Mouse (Mus musculus): ENCODE measurements around the gene Kl. TPM values are rescaled to one million over a fixed set of nuclear protein-coding genes. Genes with fewer than 3 reads are reported as not detected.

Gene Kl
- total and polyA plus RNA-seq, 3 experiments: 0.09 to 0.35 TPM; not detected in 1

DNA sequence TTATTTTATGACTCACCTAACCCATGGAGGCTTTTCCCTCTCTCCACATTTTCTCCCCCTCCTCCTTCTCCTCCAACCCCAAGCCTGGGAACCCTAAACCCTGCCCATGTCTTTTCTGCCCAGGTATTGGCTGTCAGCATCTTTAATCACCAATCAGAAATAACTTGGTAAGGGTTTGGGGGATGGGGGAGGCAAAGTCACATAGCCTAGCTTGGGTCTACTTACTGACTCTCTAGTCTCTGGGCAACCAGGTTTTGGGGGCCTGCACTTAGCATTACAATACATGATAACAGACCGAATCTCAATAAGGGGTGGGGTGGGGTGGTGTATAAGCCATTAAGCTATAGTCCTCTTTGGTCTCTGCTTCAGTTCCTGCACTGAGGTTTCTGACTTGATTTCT lies 10.3 kb downstream of the Kl start:
- DNase-seq: no peak

DNA sequence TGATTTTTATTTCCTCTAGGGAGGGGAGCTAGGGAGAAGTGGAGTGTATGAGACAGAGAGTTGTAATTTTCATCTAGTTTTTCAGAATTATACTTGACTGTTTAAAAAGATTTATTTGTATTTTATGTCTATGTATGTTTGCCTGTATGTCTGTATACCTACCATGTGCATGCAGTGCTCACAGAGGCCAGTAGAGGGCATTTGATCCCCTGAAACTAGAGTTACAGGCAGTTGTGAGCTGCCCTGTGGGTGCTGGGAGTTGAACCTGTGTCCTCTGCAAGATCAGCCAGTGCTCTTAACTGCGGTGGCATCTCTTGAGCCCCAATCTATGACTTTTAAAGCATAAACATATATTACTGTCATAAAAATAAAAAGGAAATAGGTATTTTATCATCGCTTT lies 15.5 kb downstream of the Kl start:
- DNase-seq: no peak

DNA sequence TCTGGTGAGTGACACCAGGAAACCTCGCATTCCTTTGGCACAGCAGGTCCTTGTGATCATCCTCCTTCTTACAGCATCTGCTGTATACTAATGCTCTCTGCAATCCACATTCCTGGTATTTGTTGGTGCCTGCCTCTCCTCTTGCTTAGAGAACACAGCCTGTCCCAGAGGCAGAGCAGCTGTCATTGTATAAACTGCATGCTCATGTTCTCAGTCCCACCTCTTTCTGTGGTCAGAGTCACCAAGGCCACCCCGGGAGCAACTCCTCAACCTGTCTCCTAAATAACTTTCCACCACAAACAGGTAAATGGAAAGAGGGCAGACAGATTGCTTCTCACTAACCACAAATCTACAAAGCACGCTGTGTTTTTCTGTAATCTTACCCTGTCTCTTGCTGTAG lies 18.1 kb downstream of the Kl start:
- DNase-seq: no peak

DNA sequence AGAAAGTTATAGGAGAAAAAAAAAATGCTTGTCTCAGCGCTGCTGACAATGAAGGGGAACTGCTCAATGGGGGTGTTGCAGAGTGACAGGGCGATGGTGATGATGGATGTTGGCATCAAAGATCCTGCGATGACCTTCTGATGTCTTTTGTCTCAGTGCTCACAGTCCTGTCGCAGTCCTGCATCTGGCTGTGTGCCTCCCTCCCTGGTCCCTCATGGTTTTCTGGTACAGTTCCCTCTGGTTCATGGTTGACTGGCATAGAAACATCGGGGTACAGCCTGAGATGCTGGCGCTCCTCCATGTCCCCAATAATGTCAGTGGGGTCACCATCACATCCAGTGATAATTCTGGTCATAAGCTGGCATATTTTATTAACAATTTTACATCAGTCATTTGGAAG lies 18.7 kb downstream of the Kl start:
- no peak for DNase-seq

DNA sequence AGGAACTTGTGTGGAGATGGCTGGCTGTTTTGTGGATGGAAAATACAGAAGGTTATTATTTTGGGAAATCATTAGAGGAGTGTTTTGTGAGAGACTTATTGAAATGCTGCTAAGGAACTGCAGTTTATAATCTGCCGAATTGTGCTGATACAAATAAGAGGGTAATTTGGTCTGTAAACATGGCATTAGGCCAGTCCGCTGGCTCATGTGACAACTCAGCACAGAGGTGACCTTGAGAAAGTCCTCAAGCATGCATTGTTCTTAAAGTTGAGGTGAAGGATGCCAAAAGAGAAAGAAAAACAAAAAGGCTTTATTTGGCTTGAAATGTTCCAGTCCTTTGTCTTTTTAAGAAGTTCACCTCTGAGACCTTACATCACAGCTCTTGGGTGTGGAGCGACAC lies 21.8 kb downstream of the Kl start:
- peak; percentile 14 for DNase-seq

DNA sequence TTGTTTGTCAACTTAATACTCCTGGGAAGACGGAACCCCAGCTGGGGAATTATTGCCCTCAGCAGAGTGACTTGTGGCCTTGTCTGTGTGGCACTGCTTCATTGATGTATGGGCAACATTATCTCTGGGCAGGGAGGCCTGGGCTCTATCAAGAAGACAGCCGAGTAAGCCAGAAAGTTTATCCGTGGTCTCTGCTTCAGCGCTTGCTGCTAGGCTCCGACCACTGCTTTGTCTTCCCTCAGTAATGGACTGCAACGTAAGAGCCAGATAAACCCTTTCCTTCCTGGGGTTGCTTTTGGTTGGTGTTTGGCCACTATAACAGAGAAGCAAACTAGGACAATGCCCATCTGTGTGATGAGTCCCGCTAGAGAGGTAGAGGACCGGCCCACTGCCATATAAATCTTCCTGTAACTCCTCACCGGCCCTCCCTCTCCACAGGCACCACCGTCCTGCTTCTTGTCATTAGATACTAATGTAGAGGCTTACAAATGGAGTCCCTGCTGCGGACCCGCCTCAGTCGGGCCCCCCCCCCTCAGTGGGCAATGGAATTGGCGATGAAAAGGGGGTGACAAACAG lies 25.1 kb downstream of the Kl start:
- DNase-seq: no peak

DNA sequence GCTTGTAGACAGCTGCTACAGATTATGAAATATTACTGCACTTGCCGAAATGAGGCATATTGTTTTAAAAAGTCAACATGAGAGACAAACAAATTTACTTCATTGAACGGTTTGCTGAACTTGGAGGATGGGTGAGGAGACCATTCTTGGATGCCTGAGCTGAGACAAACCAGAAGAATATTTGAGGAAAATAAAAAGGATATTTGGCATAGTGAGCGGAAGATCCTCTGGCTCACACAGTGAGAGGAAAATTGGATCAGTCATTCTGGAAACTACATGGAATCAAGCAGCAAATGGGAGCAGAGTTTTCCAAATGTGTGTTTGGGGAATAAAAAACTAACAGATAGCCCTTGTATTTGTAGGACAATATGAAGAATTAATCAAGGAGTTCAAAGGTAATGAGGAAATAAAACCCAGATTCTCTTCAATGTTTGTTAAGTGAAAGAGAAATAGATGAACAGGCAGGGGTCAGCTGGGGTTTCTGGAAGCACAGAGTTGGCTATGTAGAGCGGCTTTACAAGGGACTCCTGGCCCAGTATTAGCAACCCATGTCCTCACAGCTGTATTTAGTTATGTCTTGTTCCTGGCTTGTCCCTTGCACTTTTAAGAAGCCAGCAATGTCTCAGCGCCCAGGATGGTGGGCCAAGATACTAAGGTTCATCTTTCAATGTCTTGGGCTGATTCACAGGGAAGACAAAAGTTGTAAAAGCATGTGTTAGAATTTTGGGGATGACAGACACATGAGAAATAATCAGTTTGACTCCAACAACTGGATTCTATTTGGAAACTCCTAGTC lies 27.1 kb downstream of the Kl start:
- DNase-seq: no peak

DNA sequence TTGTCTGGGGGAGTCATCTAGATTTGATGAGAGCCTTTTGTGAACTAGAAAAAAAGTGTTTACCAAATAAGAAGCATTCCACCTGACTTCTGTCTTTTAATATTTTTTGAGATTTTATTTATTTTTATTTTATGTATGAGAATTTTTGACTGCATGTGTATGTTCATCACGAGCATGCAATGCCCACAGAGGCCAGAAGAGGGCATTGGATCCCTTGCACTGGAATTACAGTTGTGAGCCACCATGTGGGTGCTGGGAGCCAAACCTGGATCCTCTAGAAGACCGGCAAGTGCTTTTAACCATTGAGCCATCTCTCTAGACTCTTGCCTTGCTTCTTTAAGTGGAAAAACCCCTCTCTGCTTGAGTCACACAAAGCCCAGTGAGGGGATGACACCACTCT lies 29.7 kb downstream of the Kl start:
- DNase-seq: no peak

DNA sequence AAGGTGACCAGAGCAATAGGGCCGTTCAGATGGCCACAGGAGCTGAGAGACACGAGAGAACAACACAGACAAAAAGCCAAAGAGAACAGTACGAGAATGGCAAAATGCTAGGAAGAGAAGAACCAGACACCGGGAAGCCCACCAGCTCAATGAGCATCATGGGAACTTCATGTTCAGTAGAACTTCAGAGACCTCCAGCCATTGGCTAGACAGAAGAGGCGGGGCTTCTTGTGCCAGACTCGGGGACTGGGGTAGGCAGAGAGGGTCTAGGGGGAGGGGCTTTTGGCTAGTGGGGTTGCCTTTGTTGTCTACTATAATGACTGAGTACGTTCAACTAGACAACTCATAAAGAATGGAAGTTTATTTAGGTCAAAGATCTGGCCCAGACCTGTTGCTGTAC lies 41.7 kb downstream of the Kl start:
- DNase-seq: no peak

DNA sequence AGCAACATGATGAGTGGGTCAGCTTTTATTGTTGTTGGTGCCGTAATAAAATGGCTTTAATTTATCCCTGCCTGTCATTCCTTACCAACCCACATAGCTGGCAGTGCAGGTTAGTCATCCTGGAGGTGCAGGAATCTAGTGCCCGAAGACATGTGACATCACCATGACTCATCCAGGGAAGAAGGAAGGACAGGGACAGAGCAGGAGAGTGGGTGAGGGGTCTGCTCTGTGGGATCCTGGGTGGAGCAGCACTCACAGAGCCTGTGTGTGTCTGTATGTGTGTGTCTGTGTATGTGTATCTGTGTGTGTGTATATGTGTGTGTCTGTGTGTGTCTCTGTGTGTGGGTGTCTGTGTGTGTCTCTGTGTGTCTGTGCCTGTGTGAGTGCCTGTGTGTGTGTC lies 44.2 kb downstream of the Kl start:
- DNase-seq: peak; percentile 59

DNA sequence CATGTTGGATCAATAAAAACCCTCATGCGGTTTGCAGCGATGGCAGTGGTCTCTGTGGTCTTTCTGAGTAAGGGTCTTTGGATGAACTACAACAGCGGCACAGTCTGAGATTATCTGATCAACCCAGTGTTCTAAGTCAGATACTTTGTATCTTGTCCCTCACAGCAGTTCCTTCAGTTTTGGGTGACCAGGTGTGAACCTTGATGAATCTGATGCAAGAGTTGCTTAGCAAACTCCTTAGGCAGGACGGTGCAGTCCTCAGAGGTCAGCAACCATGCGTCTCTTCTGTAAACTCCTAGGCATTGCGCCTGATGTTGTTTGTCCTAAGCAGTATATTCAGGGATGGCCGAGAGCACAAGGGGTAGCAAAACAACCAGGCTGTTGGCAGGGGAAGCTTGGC lies 48.7 kb downstream of the Kl start:
- DNase-seq: no peak

DNA sequence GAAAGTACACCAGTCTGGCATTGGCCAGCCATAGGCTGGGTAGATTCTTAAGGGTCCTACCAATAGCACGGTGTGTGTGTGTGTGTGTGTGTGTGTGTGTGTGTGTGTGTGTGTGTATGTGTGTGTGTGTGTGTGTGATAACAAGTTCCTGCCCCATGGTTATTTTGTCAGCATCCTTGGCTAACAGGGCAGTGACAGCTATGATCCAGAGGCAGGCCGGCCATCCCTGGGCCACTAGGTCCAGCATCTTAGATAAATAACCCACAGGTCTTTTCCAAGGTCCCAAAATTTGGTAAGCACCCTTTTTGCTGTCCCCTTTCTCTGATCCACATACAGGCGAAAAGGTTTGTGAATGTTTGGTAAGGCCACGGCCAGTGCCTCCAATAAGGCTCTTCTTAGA lies 49.6 kb downstream of the Kl start:
- DNase-seq: no peak

DNA sequence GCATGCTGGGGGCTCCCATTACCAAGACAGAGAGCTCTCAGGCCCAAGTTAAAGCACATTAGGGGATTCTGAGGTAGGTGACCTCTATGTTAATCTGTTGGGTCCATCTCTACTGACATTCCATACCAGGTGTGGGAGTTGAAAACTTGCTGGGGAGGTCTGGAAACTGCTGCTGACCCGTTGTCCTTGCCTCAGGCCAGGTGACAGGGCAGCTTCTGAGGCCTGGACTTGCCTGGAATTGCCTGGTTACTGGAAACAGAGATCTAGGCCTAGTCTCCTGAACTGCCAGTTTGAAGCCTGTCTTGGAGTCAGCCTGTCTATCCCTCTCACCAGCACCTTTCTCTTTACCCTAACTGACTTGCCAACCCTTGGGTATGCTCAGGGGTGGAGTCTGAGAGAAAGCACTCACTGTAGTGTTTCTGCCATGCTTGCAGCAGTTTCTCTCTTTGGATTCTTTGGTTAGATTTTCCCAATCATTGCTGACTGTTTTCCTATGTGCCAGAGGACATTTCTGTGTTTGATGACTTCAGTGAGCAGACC lies 51.9 kb downstream of the Kl start:
- DNase-seq: no peak

DNA sequence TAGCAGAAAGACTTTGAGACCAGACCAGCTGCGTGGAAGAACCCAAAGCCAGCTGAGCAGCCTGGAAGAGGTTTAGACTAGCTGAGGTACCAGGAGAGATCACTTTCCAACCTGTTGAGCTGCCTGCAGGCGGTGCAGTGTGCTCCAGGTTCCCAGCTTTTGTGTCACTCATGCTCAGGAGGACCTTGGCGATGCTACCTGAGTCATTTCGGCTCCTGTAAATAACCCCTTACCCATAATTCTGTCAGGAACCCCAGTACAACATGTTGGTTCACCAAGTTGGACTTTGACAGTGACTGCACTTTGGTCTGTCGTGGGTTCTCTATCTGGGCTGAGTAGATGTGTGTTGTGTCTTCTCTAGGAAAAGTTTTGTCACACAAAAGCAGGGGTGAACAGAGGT lies 66.0 kb downstream of the Kl start:
- no peak for DNase-seq

DNA sequence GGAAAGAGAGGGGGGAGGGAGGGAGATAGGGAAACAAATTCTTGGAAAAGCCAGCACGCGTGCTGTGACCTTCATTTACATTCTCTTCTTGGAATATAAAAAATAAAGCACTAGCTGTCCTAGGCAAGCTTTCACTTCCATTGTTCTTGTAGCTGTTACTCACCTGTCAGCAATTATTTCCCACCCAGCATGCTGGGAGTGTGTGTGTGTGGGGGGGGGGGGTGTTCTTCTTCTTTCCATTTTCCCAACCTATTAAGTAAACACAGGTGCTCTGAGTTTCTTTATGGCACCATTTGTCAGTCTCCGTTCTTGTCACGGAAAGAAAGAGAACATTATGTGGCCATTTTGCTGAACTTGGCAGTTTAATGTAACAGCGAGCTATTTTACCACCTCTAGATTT lies 66.6 kb downstream of the Kl start:
- no peak for DNase-seq

DNA sequence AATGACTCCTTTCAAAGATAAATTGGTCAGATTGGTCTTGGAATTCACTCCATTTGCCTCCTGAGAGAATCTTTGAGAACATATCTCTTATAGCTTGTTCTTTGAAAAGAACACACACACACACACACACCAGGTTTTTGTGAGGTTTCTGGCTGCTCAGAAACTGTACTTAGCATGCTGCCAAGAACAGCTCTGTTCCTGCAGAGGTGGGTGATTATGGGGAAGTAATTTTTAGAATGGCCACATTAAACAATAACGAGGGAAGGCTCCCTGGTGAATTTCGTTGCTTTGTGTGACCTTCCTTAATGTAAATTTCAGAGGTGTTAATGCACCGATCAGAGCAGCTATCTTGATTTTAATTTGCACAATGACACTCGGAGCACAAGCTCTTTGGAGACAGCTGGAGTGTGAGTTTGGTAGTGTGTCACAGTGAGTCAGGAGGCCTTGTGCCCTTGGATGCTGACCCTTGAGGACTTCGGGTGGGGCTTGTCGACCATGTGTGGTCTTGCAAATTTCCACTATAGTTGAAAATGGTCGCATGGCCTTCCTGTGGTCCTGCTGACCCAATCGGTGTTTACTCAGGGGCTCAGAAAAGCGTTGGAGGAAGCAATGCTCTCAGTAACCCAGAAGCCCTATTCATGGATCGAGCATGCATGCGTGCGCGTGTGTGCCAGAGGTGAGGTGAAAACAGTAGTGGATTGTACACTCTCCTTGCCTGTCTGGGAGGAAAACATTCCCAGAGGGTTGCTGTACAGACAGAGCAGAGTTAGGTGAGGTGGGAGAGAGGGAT lies 67.8 kb downstream of the Kl start:
- no peak for DNase-seq

DNA sequence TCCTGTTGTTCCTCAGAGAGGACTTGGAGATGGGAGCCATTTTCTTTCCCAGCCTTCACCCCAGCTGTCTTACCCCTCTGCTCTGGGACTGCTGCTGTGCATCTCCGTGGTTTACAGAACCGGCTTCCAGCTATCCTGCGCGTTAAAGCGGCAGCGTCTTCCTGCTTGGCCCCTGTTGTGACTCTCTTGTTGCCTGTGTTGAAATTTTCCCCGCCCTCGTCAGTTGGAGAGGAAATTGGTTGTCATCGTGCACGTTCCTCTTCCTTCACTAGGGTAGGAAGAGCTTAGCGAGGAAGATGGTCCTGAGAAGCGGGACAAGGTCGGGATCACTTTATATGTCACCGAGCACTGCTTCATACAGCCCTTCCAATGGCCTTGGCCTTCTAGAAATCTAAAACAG lies 68.4 kb downstream of the Kl start:
- peak; percentile 10 for DNase-seq

DNA sequence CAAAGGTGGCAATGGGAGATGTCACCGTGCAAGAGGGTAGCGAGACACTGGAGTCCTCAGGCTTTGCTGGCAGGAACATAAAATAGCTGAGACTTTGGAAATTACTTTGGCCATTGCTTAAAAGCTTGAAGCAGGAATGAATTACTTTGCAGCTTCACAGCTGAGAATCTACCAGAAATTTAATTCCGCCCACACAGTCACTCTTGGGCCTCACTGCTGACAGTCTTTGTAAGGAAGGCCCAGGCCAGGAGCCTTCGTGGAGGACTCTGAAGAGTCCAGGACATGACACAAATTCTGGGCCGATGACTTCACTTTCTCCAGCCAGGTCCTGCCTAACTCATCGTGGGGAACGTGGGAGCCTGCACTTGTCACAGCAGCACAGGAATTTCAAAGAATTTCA lies 69.6 kb downstream of the Kl start:
- no peak for DNase-seq

DNA sequence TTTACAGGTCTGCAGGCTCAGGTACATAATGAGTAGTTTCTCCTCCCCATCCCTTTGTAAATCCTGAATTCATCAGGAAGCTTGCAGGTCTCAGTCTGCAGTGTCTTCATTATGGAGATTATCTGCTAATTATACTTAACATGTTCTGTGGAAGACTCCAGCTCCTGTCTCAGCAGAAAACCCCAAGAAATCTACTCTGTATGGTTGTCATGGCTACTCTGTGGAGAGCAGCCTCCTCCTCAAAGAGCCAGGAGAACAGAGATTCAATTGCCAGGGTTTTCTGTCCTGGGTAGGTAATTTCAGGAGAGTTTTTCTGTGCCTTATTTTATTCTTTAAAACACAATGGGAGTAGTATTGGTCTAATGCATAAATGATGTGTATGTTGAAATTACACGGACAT lies 70.5 kb downstream of the Kl start:
- no peak for DNase-seq

DNA sequence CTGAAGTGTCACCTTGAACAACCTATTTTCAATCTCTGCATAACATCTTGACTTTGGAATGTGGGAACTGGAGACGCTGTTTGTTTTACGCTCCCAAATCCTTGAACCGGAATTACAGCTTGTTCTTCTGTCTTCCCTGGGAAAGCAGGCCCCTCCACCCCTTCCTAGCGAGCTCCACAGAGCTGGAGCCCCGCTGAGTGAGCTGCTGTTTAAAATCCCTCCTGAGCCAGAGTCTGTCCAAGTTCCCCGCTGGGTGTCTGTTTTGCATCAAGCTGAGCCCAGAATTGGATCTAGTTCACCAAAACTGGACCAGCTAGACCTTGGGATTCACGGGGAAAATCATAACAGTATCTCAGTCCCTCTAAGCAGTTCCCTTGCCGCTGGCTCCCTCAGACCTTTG lies 71.1 kb downstream of the Kl start:
- DNase-seq: no peak

DNA sequence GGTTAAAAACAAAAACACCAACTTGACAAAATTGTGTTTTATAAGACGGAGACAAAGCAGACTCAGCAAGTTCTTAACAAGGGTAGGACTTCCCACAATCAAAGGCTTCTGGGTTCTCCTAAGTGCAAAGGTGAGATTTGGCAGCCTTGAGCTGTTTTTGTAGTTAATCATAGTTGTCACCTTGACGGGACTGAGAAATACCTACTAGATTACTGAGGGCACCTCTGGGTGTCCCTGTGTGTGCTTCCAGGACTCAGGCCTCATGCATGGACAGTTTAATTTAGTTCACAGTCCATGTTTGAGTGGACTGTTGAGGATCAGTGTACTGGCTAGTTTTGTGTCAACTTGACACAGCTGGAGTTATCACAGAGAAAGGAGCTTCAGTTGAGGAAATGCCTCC lies 72.1 kb downstream of the Kl start:
- DNase-seq: no peak

DNA sequence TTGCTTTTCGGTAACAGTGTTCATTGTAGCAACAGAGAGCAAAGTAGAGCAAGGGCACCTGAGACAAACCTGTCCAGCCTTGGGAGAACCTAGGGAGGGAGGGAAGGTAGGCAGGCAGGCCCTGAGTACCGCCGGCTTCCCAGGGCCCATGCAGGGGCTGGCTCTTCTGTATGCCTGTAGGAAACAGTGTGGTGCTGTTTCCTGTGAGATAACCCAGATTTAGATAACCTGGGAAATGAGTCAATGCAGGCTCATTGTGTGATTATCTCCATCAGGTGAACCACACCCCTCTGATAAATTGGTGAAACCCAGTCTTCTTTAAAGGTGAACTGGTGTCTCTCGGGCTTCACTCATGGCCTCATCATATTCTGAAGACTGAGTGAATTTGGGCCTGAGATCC lies 73.7 kb downstream of the Kl start:
- no peak for DNase-seq

DNA sequence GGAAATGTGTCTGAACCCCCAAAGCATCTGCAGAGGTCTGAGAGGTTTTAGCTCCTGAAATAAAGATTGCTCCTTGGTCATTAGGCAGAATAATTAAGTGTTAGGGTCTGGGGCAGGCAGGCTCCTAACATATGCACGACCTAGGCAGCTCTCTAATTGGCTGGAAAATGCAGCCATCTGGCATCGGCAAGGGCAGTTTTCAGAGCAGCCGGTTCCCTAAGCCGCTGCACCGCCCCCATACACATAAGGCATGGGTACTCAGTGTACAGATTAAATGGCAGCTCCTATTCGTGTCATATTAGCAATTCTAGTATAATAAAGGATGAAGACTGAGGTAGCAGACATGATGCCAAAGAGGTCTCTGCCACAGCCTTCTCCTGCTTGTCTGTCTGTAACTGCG lies 74.8 kb downstream of the Kl start:
- no peak for DNase-seq

Measured in adrenal gland, adult 2 months (tissue).